Mouse (Mus musculus) thymus, adult 2 months (tissue): Measurements from ENCODE around the gene BC049352.

Experiments used
- CTCF ChIP-seq: fragments of 200-500 bp; IDR thresholded peaks from 2 replicates; pipeline ENCODE4 v1.5.1; 2012; ENCODE audit warnings: mild to moderate bottlenecking, control low read depth, low read length, moderate library complexity, borderline replicate concordance; ENCODE audit not compliant: control insufficient read depth, poor library complexity, insufficient read depth; ENCODE audit errors: extremely low read depth
- POLR2A ChIP-seq: fragments of 200-500 bp; IDR thresholded peaks from 2 replicates; pipeline ENCODE4 v1.6.1; 2012; ENCODE audit warnings: mild to moderate bottlenecking, low read length, control low read depth, moderate library complexity; ENCODE audit not compliant: control insufficient read depth, poor library complexity, insufficient read depth; ENCODE audit errors: extremely low read depth

GRCm38 (mm10) chr9:45255967-45256366, 74.2 kb downstream of the BC049352 start:
- TF ChIP-seq POLR2A: no peak
- no peak for TF ChIP-seq CTCF
